Mouse (Mus musculus): ENCODE data around the gene Lbhd2.

DNA sequence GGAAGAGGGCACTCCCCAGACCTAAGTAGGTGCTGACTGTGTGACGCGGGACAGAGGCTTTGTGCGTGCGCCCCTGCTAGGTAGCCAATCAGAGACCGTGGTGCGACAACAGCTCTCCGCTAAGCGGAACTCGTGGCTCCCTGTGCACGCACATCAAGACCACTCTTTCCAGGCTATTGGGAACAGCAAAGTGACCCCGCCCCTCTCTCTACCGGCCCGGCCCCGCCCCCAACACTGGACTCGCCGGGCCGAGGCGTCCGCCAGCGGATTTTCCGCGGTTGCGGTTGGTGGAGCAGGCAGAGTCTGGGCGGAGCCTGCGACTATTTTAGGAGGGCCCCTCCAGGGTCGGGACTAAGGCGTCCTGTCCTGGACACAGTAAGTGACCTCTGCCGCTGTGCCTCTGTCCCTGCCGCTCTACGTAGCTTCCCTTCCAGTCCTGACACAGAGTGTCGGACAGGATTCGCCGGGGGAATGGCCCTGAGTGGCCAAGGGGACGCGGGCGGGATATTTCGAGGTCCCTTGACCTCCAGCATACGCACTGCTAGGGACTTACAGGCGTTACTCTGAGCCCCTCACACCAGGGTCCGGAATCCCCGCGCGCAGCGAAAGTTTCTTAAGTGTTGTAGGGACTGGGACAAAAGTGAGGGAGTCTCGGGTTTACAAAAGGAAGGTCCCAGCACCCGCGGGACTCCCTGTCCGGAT, 35.9 kb downstream of the Lbhd2 start, which contains the start of gene Tnfaip2:
- TF ChIP-seq CTCF (IDR thresholded peaks at IDR 0.05; ENCODE audit: low read depth, low read length) (no peak), POLR2AphosphoS5 (IDR thresholded peaks at IDR 0.05; ENCODE audit: insufficient replicate concordance, low read depth, low read length) (peak; percentile 74; the same call in 1 of the 2 replicates), GATA1 (IDR thresholded peaks at IDR 0.05; ENCODE audit: borderline replicate concordance, low read length) (no peak), TAL1 (conservative IDR thresholded peaks at IDR 0.05; ENCODE audit: low read depth, low read length) (no peak)
